Mouse (Mus musculus): ENCODE data around the gene Il6ra. TPM values are rescaled to one million over a fixed set of nuclear protein-coding genes. Genes with fewer than 3 reads are reported as not detected.
A peak's percentile ranks its signal among the peaks of the same experiment; 100 is the strongest.

The Il6ra gene
- polyA plus RNA-seq (2015; fragmentation: Nextera tagmentation; extraction: Ambion mirVana) = 3.6 TPM in 2 replicates

GRCm38 (mm10) chr3:89912543-89913391 lies at the start of gene Il6ra:
Gene Il6ra, minus strand, starts transcription at chr3:89913196.
- Histone ChIP-seq H3K27me3 (peaks cover 18% of the 10 kb centered on the region; the same call in 1 of the 2 replicates), H3K4me3 (peak within 1 kb of the TSS; percentile 46), H3K27ac (peak within 1 kb of the TSS; percentile 54; the same call in 1 of the 2 replicates)

GRCm38 (mm10) chr3:89962059-89962750 lies 49.2 kb upstream of the Il6ra start:
- Histone ChIP-seq H3K27me3 (no peaks in the 10 kb centered on the region), H3K4me3 (peak overlapping the region; percentile 95), H3K27ac (peak overlapping the region; percentile 98), H3K4me1 (peaks cover 38% of the 10 kb centered on the region), H3K9me3 (no peaks in the 10 kb centered on the region), H3K4me2 (peak overlapping the region; percentile 95), H3K36me3 (peaks cover 18% of the 10 kb centered on the region), H3K9ac (peak overlapping the region; percentile 91)
- 2% methylated on average over 14 of the region's 14 CpGs for WGBS
- ATAC-seq (ENCODE audit: borderline replicate concordance, extremely low read depth, low FRiP score, low TSS enrichment) = no peak

More at GRCm38 (mm10) chr3:89912543-89913391, at the start of gene Il6ra:
- H3K4me1 ChIP-seq = peaks cover 48% of the 10 kb centered on the region
- no peaks in the 10 kb centered on the region for H3K9me3 ChIP-seq
- peak; percentile 76 for ATAC-seq (ENCODE audit: borderline replicate concordance, extremely low read depth, low FRiP score, low TSS enrichment)
- no peaks in the 10 kb centered on the region for H3K36me3 ChIP-seq
- peak within 1 kb of the TSS; percentile 97 for H3K4me2 ChIP-seq
- peak within 1 kb of the TSS; percentile 42 for H3K9ac ChIP-seq
- WGBS = 2% methylated on average over 75 of the region's 75 CpGs

- 35% methylated on average over 4 of the region's 4 CpGs for WGBS
- Histone ChIP-seq H3K4me1 (peaks cover 38% of the 10 kb centered on the region), H3K4me3 (peak overlapping the region; percentile 95), H3K9me3 (no peaks in the 10 kb centered on the region), H3K36me3 (peaks cover 26% of the 10 kb centered on the region), H3K4me2 (peak overlapping the region; percentile 95), H3K27ac (peak overlapping the region; percentile 98), H3K9ac (peak overlapping the region; percentile 91; the same call in 1 of the 2 replicates), H3K27me3 (no peaks in the 10 kb centered on the region)
- ATAC-seq (ENCODE audit: borderline replicate concordance, extremely low read depth, low FRiP score, low TSS enrichment) = no peak
These were observed 48.4 kb upstream of the Il6ra start for GRCm38 (mm10) chr3:89961436-89961835.

GRCm38 (mm10) chr3:89960469-89960868 lies 47.5 kb upstream of the Il6ra start:
- Histone ChIP-seq H3K27me3 (no peaks in the 10 kb centered on the region), H3K27ac (peak overlapping the region; percentile 98; the same call in 1 of the 2 replicates), H3K9ac (peak overlapping the region; percentile 64), H3K4me3 (peak overlapping the region; percentile 95), H3K9me3 (no peaks in the 10 kb centered on the region), H3K4me1 (peaks cover 38% of the 10 kb centered on the region), H3K4me2 (peak overlapping the region; percentile 95), H3K36me3 (peaks cover 35% of the 10 kb centered on the region)
- ATAC-seq (ENCODE audit: borderline replicate concordance, extremely low read depth, low FRiP score, low TSS enrichment) = peak; percentile 83
- under 1% methylated on average over 30 of the region's 30 CpGs for WGBS

GRCm38 (mm10) chr3:89959435-89959834 lies 46.4 kb upstream of the Il6ra start:
- peaks cover 40% of the 10 kb centered on the region for H3K36me3 ChIP-seq
- H3K4me3 ChIP-seq = no peak overlapping the region
- WGBS = 81% methylated on average over 4 of the region's 4 CpGs

GRCm38 (mm10) chr3:89957880-89958279 lies 44.9 kb upstream of the Il6ra start:
- WGBS = 92% methylated on average over 9 of the region's 9 CpGs
- Histone ChIP-seq H3K4me3 (no peak overlapping the region), H3K4me2 (no peak overlapping the region), H3K4me1 (peaks cover 31% of the 10 kb centered on the region), H3K27ac (no peak overlapping the region), H3K9me3 (no peaks in the 10 kb centered on the region), H3K9ac (no peak overlapping the region), H3K36me3 (peaks cover 54% of the 10 kb centered on the region), H3K27me3 (no peaks in the 10 kb centered on the region)
- no peak for ATAC-seq (ENCODE audit: borderline replicate concordance, extremely low read depth, low FRiP score, low TSS enrichment)

More at GRCm38 (mm10) chr3:89959435-89959834, 46.4 kb upstream of the Il6ra start:
- ATAC-seq (ENCODE audit: borderline replicate concordance, extremely low read depth, low FRiP score, low TSS enrichment) = no peak
- no peak overlapping the region for H3K4me2 ChIP-seq
- H3K27ac ChIP-seq = no peak overlapping the region
- H3K9ac ChIP-seq = no peak overlapping the region
- H3K27me3 ChIP-seq = no peaks in the 10 kb centered on the region
- H3K4me1 ChIP-seq = peaks cover 32% of the 10 kb centered on the region
- H3K9me3 ChIP-seq = no peaks in the 10 kb centered on the region

GRCm38 (mm10) chr3:89956177-89956971 lies 43.4 kb upstream of the Il6ra start:
- Histone ChIP-seq H3K4me1 (peaks cover 23% of the 10 kb centered on the region), H3K4me2 (no peak overlapping the region), H3K9ac (no peak overlapping the region), H3K36me3 (peaks cover 69% of the 10 kb centered on the region), H3K9me3 (no peaks in the 10 kb centered on the region), H3K27me3 (no peaks in the 10 kb centered on the region), H3K4me3 (no peak overlapping the region), H3K27ac (no peak overlapping the region)
- 82% methylated on average over 7 of the region's 7 CpGs for WGBS
- ATAC-seq (ENCODE audit: borderline replicate concordance, extremely low read depth, low FRiP score, low TSS enrichment) = no peak

- Histone ChIP-seq H3K9ac (no peak overlapping the region), H3K27ac (no peak overlapping the region), H3K4me1 (no peaks in the 10 kb centered on the region), H3K27me3 (no peaks in the 10 kb centered on the region), H3K9me3 (no peaks in the 10 kb centered on the region), H3K36me3 (peaks cover 90% of the 10 kb centered on the region), H3K4me3 (no peak overlapping the region), H3K4me2 (no peak overlapping the region)
- no peak; the same call in 1 of the 2 replicates for ATAC-seq (ENCODE audit: borderline replicate concordance, extremely low read depth, low FRiP score, low TSS enrichment)
- WGBS = 3% methylated on average over 4 of the region's 4 CpGs
These were observed 40.4 kb upstream of the Il6ra start for GRCm38 (mm10) chr3:89953420-89953819.

GRCm38 (mm10) chr3:89948655-89949054 lies 35.7 kb upstream of the Il6ra start:
- Histone ChIP-seq H3K27me3 (no peaks in the 10 kb centered on the region), H3K9me3 (no peaks in the 10 kb centered on the region), H3K4me3 (no peak overlapping the region), H3K27ac (no peak overlapping the region), H3K36me3 (peaks cover 97% of the 10 kb centered on the region), H3K4me1 (no peaks in the 10 kb centered on the region), H3K4me2 (no peak overlapping the region), H3K9ac (no peak overlapping the region)
- ATAC-seq (ENCODE audit: borderline replicate concordance, extremely low read depth, low FRiP score, low TSS enrichment) = no peak
- 77% methylated on average over 6 of the region's 6 CpGs for WGBS

GRCm38 (mm10) chr3:89948021-89948420 lies 35.0 kb upstream of the Il6ra start:
- no peak overlapping the region for H3K27ac ChIP-seq
- H3K4me2 ChIP-seq = no peak overlapping the region
- no peaks in the 10 kb centered on the region for H3K4me1 ChIP-seq
- no peaks in the 10 kb centered on the region for H3K9me3 ChIP-seq
- peaks cover 99% of the 10 kb centered on the region for H3K36me3 ChIP-seq
- WGBS = 87% methylated on average over 11 of the region's 11 CpGs
- no peak for ATAC-seq (ENCODE audit: borderline replicate concordance, extremely low read depth, low FRiP score, low TSS enrichment)
- no peak overlapping the region for H3K4me3 ChIP-seq
- H3K9ac ChIP-seq = no peak overlapping the region
- H3K27me3 ChIP-seq = no peaks in the 10 kb centered on the region

- H3K27me3 ChIP-seq = no peaks in the 10 kb centered on the region
- no peaks in the 10 kb centered on the region for H3K4me1 ChIP-seq
- H3K9ac ChIP-seq = no peak overlapping the region
- no peaks in the 10 kb centered on the region for H3K9me3 ChIP-seq
- 79% methylated on average over 8 of the region's 8 CpGs for WGBS
- H3K27ac ChIP-seq = no peak overlapping the region
- H3K4me2 ChIP-seq = no peak overlapping the region
- no peak overlapping the region for H3K4me3 ChIP-seq
- H3K36me3 ChIP-seq = peaks cover 99% of the 10 kb centered on the region
- ATAC-seq (ENCODE audit: borderline replicate concordance, extremely low read depth, low FRiP score, low TSS enrichment) = 0 out of 2 replicates have a peak, but pooled peaks have one; percentile 23
These were observed 32.0 kb upstream of the Il6ra start for GRCm38 (mm10) chr3:89945026-89945425.
